Mouse (Mus musculus): Measurements from ENCODE around the gene Itpk1. TPM values are rescaled to one million over a fixed set of nuclear protein-coding genes. Genes with fewer than 3 reads are reported as not detected.

Gene Itpk1
- total RNA-seq, 2 experiments from 2014 or later = 0.98 TPM; not detected in 1

GRCm38 (mm10) chr12:102696635-102697354 lies 7.9 kb downstream of the Itpk1 start:
- ATAC-seq (replicated peaks; ENCODE audit: low FRiP score, poor library complexity, severe bottlenecking) = no peak

- no peak for ATAC-seq (replicated peaks; ENCODE audit: low FRiP score, poor library complexity, severe bottlenecking)
Observed at GRCm38 (mm10) chr12:102695369-102696239, 9.1 kb downstream of the Itpk1 start.

GRCm38 (mm10) chr12:102691761-102692160 lies 13.0 kb downstream of the Itpk1 start:
- no peak for ATAC-seq (replicated peaks; ENCODE audit: low FRiP score, poor library complexity, severe bottlenecking)

GRCm38 (mm10) chr12:102691180-102691579 lies 13.6 kb downstream of the Itpk1 start:
- no peak for ATAC-seq (replicated peaks; ENCODE audit: low FRiP score, poor library complexity, severe bottlenecking)

GRCm38 (mm10) chr12:102689773-102690563 lies 14.8 kb downstream of the Itpk1 start:
- no peak for ATAC-seq (replicated peaks; ENCODE audit: low FRiP score, poor library complexity, severe bottlenecking)

GRCm38 (mm10) chr12:102686321-102686720 lies 18.4 kb downstream of the Itpk1 start:
- ATAC-seq (replicated peaks; ENCODE audit: low FRiP score, poor library complexity, severe bottlenecking) = no peak

GRCm38 (mm10) chr12:102685523-102685931 lies 19.2 kb downstream of the Itpk1 start:
- no peak for ATAC-seq (replicated peaks; ENCODE audit: low FRiP score, poor library complexity, severe bottlenecking)

- ATAC-seq (replicated peaks; ENCODE audit: low FRiP score, poor library complexity, severe bottlenecking) = no peak
Observed at GRCm38 (mm10) chr12:102684720-102685386, 19.9 kb downstream of the Itpk1 start.

GRCm38 (mm10) chr12:102683979-102684378 lies 20.8 kb downstream of the Itpk1 start:
- ATAC-seq (replicated peaks; ENCODE audit: low FRiP score, poor library complexity, severe bottlenecking) = no peak

GRCm38 (mm10) chr12:102683438-102683837 lies 21.3 kb downstream of the Itpk1 start:
- ATAC-seq (replicated peaks; ENCODE audit: low FRiP score, poor library complexity, severe bottlenecking) = no peak

GRCm38 (mm10) chr12:102682722-102683299 lies 21.9 kb downstream of the Itpk1 start:
- no peak for ATAC-seq (replicated peaks; ENCODE audit: low FRiP score, poor library complexity, severe bottlenecking)

- ATAC-seq (replicated peaks; ENCODE audit: low FRiP score, poor library complexity, severe bottlenecking) = no peak
Observed at GRCm38 (mm10) chr12:102682085-102682484, 22.6 kb downstream of the Itpk1 start.

GRCm38 (mm10) chr12:102681590-102681989 lies 23.1 kb downstream of the Itpk1 start:
- ATAC-seq (replicated peaks; ENCODE audit: low FRiP score, poor library complexity, severe bottlenecking) = no peak

GRCm38 (mm10) chr12:102678820-102679219 lies 25.9 kb downstream of the Itpk1 start:
- no peak for ATAC-seq (replicated peaks; ENCODE audit: low FRiP score, poor library complexity, severe bottlenecking)

GRCm38 (mm10) chr12:102677089-102677488 lies 27.6 kb downstream of the Itpk1 start:
- ATAC-seq (replicated peaks; ENCODE audit: low FRiP score, poor library complexity, severe bottlenecking) = no peak

GRCm38 (mm10) chr12:102674556-102674955 lies 30.2 kb downstream of the Itpk1 start:
- no peak for ATAC-seq (replicated peaks; ENCODE audit: low FRiP score, poor library complexity, severe bottlenecking)

- no peak for ATAC-seq (replicated peaks; ENCODE audit: low FRiP score, poor library complexity, severe bottlenecking)
Observed at GRCm38 (mm10) chr12:102674123-102674522, 30.6 kb downstream of the Itpk1 start.

GRCm38 (mm10) chr12:102672857-102673839 lies 31.6 kb downstream of the Itpk1 start:
- no peak for ATAC-seq (replicated peaks; ENCODE audit: low FRiP score, poor library complexity, severe bottlenecking)

Measured in erythroid progenitor cell, adult 5-6 weeks (primary cell).